Mouse (Mus musculus) frontal cortex, postnatal 36 days (tissue): ENCODE measurements around the gene Gm21958.

Source experiments
- DNase-seq, 2 experiments: peaks; one replicate each; pipeline ENCODE4 v3.0.0; 2022; ENCODE audit warnings: low spot score in 2 of 2

The Gm21958 gene

DNA sequence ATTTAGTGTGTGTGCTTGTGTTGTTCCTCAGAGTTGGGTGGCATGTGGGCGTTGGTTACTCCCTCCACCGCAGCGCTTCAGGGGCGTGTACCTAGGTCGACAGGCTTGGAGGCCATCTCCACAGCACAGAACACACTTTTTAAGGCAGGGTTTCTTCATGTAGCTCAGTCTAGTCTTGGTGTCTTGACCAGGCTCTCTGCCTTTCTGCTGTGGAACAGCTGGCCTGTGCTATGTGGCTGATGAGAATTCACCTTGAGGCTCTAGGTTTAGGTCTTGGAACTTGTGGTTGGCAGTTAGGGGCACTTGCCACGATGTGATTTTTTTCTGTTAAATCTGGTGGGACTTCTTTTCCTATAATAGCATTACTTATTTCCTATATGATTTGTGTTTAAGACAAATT lies at the start of gene Gm21958:
Gm21958 (minus strand) TSS at position 101 of the 400 bp plus-strand sequence.
- DNase-seq = no peak

DNA sequence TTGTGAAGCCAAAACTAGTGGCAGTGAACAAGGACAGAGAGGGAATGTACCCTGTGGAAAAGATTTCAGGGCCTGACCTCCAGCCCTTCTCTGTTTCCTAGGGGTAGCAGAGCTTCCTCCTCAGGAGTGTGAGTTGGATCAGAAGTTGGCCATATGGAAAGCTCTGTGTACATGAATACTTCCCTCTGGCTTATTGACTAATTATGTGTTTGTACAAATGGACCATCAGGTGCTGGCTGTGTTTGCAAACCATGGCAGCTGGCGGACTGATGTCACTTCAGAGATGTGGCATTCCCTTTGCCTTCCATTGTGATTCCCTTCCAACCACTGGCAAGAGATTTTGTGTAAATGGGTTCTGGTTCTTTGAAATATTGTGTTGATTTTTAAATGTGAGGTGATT lies 47.1 kb upstream of the Gm21958 start:
- no peak for DNase-seq

DNA sequence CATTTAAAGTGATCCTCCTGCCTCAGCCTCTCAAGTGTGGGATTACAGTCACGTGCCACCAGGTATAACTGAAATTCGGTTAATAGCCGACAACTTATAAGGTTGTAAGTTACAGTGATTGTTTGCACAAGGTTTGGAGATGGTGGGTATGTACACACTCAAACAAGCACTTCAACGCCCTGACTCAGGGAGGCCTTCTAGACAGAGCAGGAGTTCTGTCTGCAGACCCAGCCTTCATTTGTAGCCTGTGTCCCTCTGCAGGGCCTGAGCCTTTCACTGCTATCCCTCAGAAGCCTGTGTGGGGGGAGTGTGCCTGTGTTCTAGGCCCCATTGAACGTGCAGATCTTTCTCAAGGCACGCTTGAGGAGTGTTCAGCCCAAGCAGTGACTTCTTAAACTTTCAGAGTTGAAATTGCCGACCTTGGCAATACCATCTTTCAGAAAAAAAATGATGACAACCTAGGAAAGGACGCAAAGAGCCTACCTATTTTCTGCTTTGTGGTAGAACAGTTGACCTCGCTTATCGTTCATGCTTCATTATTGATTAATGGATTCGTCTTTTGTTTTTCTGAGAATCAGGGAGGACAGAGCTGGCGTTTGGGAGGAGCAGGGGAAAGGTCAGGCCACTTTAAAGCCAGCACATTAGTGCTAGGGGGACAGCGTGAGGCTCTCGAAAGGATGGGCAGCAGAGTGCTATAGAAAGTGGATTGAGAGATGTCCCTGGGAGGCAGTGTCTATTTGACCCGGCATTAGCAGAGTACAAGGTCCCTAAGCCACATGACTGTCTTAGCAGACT lies 46.4 kb upstream of the Gm21958 start:
- DNase-seq = no peak

DNA sequence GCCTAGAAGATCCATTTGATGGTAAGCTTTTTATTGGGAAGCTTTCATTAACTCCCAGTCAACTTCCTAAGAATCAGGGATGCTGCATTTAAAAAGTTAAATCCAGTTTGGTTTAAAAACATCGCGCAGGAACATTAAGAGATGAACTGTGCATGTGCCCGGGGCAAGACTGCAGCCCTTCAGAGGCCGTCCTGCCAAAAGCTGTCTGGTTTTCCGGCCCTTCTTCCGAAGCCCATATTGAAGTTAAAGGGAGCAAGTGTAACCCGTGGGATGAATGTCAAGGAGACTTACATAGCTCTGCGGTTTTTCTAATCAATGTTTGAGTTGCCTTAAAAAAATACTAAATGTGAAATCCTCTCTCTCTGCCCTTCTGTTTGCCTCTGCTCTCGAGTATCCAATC lies 45.1 kb upstream of the Gm21958 start:
- no peak for DNase-seq

DNA sequence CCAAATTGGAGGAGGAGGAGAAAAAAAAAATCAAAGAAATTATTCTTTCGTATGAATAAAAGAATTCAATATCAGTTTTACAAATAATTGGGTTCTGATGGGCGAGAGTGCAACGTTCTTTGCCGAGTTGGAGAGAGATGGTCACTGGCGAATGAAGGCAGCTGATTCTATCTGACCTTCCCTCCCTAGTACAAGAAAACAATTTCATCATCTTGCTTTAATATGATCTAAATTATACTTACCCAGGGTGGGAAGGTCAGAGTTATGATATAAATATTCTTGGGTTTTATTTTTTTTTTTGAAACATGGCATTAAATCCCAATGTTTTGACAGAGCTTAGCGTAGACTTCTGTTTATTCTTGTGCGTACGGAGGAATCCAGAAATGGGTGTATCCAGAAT lies 43.3 kb upstream of the Gm21958 start:
- no peak for DNase-seq

DNA sequence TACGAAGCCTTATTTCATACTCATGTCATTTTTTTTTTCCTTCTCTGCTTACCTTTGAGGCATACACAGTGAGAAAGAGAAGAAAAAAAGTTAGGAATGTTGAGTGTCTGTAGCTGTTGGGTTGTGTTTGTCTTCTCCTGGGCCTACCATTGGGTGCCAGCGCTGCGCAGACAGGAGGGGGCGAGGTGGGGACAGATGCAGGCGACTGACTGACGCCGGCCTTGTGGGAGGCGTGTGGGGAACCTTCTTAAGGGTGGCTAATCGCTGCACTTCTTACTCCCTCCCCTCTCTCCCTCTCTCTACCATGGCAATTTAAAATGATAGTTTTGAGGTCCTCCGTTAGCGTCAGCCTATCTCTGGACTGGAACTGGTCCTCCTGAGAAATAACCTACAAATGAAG lies 41.9 kb upstream of the Gm21958 start:
- DNase-seq = peak; percentile 55 to 59

DNA sequence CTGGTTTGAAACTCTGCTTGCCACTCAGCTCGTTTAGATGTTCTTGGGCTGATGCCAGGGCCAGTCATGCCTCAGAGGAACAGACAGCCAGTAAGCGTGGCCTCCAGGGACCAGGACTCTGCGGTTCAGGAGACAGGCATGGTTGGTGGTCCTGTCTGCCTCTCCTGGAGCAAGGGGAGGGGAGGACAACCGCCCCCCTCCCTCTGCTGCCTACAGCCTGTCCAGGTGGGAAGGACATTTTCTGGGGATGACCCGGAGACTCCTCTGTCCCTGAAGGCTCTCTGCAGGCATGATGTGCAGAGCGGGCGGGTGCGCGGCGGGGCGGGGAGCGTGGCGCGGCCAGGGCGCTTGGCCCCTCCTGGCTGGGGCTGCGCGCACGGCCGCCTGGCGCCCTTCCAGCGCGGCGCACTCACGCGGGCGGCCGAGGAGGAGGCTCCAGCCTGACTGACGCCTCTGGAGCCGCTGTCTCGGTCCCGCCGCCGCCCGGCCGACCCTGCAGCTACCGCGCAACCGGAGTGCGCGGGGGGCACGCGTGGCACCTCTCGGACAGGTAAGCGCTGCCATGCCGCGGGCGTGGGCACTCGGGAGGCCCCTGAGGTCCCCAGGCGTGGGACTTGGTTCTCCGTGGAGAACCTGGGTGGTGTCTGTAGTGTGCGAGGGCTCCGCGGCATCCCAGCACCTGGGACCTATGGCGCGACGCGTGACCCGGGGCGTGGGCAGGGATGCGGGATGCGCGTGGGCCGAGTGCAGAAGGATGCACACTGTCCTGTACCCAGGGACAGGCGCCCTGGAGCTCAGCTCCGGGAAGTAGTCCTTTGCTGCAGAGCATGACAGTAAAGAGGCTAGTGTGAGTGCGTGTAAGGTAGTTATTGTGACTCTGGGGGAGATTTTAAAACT lies 41.2 kb upstream of the Gm21958 start, which contains the start of gene Smad9:
Smad9 (plus strand) TSS at position 438 of the 897 bp plus-strand sequence.
- peak; percentile 54 to 56 for DNase-seq

DNA sequence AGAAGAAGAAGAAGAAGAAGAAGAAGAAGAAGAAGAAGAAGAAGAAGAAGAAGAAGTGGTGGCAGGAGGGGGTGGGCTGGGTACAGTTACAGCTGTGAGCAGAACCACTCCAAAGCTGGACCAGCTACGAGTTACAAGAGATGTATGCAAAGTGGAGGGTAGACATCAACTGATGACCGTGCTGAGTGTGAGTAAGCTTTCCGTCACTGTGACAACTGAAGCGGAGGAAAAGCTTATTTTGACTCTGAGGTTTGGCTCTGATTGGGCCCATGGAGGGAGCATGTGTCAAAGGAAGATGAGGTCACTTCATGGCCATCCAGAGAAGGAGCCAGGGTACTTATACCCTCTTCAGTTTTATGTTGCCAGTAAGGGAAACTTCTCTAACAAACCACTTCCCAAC lies 39.3 kb upstream of the Gm21958 start:
- no peak for DNase-seq

DNA sequence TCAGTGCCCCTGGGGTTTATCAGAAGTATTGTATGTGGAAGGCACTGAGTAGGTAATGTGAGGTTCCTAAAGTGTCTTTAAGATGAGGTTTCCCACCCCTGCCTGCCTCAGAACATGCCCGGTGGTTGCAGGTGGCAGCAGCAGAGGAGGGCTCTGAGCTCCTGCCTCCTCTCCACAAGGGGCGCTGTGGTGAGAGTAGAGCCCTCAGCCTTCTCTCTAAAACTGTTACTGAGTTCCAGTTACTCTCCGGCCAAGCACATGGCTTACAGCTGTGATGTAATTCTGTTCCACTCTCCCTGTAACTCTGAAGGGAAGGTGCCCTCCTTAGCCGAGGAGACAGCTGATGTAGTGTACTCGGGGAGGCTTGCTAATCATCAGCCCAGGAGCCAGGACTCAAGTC lies 31.6 kb upstream of the Gm21958 start:
- no peak for DNase-seq

DNA sequence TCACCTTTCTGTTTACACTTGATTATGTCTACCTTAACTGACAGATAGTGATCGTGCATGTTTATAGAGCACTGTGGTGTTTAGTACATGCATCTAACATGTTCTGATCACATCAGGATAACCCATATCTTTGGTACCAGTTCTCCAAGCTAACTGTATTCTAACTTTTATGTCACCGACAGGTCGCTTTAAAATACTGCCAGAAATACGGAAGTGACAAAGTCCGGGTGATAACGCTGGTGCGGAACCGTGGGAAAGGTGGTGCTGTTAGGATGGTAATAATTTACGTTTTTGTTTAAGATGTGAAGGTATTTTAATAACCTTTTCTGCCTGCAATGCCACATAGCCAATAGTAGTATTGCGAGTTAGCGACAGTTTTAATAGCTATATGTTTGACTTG lies 27.8 kb upstream of the Gm21958 start:
- DNase-seq = no peak

DNA sequence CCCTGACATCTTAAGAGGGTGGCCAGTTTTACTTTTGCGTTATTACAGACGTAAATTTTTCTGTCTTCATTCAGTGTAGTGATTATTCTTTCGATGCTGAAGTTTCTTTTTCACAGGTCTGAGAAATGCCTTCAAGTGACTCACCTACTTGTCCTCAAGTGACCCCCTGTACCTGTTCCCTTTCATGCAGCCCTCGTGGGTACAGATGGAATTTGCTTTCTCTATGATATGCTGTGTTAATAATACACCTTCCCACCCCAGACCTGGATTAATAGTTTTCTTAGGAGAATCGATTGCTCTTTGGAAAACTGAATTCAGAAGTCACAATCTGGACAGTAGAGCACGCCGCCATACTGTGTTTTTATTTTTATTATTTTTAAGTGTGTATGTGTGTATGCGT lies 23.2 kb upstream of the Gm21958 start:
- no peak for DNase-seq

DNA sequence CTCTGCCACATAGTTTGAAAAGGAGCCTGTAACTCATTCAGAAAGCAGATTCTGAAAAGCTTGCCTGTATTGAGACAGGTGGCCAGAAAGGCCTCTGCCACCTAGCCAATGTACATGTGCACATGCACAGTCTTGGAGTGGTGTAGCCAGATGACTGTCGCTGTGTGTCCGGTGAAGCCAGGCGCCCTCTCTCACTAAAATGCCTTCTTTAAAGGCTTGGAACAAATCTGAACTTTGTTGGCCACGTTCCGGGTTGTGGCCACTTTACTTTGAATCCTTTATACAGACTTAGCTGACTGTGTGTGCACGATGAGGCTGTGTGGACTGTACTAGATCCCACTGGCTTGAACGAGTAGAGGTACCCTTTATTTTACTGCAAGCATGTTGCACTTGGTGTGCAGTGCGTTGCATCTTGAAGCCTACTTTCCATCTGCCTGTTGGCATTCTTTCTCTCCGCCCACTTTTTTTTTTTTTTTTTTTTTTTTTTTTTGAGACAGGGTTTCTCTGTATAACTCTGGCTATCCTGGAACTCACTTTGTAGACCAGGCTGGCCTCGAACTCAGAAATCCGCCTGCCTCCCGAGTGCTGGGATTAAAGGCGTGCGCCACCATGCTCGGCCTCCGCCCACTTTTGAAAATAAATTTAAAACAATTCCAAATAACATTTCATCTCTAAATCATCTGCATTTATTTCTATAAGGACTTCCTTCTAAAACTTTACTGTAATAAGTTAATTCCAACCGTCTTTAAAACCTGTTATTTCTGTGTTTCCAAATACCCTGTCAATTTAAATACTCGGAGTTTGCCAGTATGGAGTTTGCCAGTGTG lies 22.2 kb upstream of the Gm21958 start:
- DNase-seq = peak; percentile 13 to 31

DNA sequence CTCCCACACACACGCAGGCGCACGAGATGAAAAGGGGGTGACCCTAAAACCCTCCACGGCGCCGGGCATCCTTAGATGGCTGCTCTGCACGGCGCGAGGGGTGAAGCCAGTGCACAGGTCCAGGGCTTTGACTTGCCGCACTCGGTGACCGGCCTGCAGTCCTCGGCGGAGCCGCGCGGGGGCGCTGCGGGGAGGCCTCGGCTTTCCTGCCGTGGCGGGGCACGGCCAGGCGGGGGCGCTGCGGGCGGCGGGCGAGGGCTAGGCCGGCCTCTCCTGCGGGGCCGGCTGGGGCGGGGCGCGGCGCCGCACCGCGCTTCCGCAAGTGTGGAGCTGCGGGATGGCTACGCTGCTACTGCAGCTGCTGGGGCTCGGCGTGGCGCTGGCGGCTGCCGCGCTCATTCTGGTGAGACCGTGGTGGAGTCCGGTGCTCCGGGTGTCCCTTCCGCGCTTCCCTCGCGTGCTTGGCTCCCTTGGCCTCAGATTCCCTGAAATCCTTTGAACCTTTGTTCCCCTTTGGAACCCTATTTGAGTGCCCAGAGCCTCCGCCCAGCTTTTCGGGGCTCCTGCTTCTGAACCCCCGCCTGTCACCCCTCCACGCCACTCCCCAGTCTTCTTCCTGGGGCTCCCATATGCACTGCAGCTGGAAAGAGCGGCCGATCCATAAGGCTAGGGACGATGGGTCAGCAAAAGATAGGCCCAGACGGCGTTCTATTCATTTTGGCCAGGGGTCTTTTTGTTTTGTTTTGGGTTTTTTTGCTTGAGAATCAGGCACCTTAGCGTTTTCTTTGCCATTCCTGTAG lies 21.3 kb upstream of the Gm21958 start, which contains the start of the genes Exosc8 and Alg5:
Exosc8 (minus strand) TSS at position 147 of the 800 bp plus-strand sequence.
Alg5 (plus strand) TSS at position 293 of the 800 bp plus-strand sequence.
- DNase-seq = peak; percentile 92 to 93

DNA sequence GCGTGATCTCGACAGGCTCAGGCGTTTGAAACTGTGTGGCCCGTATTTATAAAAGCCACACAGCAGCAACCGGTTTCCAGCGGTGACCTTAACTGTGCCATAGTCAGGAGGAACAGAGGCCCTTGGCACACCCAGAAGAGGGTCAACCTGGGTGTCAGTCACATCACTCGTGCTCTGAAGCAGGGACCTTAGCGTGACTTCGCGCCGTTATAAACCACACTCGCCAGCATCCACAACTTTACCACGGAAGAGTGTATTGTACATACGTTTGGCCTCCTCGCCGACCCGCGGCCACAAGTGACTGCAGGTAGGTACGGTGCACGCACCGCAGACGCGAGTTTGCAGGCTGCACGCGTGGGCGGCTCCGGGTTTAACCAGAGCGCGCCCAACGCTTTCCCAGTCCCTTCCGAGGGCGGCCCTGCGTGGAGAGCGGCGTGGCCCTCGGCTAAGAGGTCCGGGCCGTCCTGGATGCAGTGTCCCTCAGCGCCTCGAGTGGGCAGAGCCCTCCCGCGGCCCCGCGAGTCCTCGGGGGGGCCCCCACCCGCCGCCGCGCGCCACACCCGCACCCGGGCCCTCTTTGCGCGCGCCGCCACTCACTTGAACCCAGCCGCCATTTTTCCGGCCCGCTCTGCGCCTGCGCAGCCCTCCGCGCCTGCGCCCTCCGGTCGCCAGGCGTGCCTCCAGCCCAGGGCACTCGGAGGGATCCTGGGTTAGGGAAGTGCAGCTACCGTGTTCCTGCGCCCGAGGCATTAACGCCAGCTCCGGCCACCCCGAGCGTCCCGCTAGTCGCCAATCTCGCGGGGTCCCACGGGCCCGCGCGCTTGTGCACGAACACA lies 20.5 kb upstream of the Gm21958 start:
- peak; percentile 87 to 89 for DNase-seq

DNA sequence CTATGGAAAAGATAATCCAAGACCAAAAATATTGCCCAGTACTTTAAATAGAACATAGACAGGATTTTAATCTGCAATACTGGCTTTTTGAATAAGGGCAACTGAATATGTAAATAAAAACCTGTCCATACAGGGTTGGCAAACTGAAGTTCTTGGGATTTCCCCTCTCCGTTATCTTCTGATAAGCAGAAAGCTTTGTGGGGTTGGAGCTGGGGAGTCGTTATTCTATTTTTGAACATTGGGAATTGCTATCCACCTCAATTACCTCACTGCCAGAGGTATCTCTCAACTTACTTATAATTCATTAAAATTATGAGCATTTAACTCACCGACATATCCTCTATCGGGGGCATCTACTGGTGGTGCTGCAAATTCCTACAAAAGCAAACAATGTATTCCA lies 18.2 kb upstream of the Gm21958 start:
- no peak for DNase-seq

DNA sequence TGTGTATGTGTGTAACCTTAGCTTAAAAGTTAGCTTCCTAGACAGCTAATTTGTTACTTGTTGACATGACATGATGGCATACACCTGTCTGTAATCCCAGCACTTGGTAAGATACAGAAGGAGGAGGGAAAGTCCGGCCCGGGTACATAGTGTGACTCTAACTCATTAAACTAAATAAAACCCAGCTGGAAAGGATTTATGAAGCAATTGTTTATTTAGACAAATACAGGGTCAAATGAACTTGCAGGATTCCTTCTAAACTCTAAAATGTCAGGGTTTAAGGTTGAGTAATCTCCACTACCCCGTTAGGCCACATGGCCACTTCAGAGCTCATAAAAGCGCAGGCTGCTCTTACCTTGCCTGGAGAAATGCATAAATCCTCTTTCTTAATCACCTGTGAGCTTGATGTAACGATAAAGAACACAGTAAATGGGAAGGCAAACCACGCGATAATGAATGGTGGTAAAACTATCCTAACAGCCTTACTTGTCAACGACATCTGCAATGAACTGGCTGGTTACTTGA lies 17.5 kb upstream of the Gm21958 start:
- no peak for DNase-seq

DNA sequence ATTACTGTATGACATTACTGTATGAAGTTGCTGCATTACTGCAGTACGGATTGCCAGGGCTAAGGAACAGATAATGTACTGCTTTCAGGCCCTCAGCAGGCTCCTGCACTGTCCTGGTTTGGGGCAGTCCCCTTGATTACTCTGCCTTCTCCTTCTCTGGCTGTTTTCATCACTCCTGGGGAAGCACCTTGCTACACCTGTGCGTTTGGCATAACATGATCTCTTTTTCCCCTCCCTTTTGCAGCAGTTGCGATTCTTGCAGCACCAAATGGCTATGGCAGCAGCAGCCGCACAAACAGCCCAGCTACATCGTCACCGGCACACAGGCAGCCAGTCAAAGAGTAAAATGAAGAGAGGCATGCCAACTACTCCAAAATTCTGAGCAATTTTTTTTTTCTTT lies 13.9 kb upstream of the Gm21958 start:
- no peak for DNase-seq

DNA sequence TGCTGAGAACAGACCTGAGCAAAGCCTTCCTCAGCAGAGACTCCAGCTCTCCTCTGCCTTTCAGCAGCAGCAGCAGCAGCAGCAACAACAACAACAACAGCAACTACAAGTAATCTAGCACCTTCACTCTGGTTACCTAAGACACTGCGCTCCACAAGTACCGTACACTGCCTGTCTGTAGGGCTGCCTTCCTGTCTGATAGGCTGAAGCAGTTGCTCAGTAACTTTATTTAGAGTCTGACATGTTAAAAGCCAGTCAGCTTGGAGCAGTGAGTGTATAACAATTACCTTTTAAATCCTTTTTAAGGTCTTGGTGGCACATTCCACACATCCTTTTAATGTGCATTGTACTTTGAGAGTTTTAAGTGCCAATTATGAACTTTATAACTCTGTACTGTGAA lies 13.4 kb upstream of the Gm21958 start:
- no peak for DNase-seq

DNA sequence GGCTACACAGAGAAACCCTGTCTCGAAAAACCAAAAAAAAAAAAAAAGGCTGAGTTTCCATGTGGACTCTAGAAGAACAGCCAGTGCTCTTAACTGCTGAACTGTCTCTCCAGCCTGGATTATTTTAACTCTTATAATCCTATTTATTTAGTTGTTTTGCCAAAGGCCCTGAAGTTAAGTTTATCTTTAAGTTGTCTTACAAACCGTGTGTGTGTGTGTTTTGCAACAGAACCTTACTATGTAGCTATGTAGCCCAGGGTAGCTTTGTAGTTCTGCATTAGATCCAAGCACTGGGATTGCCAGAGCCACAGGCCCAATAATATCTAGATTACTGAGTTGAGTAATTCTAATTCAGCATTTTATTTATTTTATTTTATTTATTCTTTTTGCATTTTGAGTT lies 11.2 kb upstream of the Gm21958 start:
- no peak for DNase-seq
